Mouse (Mus musculus) liver, embryonic 13.5 days (tissue): ENCODE measurements around the gene Slc41a1. TPM values are rescaled to one million over a fixed set of nuclear protein-coding genes. Genes with fewer than 3 reads are reported as not detected.

Source experiments
- ATAC-seq: fragments of 200-750 bp; cut with Nextera tagmentation; 2 replicates; pipeline ENCODE4 v1.8.0; 2017; ENCODE audit warnings: low read depth, mild to moderate bottlenecking, moderate number of reproducible peaks, moderate library complexity
- DNase-seq: peaks from one replicate; pipeline ENCODE4 v3.0.0; 2022
- H3K27ac ChIP-seq: fragments of 300-500 bp; sonication (generic); 2 replicates; pipeline ENCODE4 v1.5.1; 2015; ENCODE audit warnings: moderate library complexity, mild to moderate bottlenecking, inconsistent platforms
- H3K27me3 ChIP-seq: fragments of 300-500 bp; sonication (generic); 2 replicates; pipeline ENCODE4 v1.6.1; 2015; ENCODE audit warnings: mild to moderate bottlenecking, inconsistent platforms
- H3K36me3 ChIP-seq: fragments of 300-500 bp; sonication (generic); 2 replicates; pipeline ENCODE4 v1.6.1; 2015; ENCODE audit warnings: mild to moderate bottlenecking, inconsistent platforms
- H3K4me1 ChIP-seq: fragments of 300-500 bp; sonication (generic); replicated peaks from 2 replicates; pipeline ENCODE4 v1.6.1; 2015; ENCODE audit warnings: inconsistent platforms
- H3K4me2 ChIP-seq: fragments of 300-500 bp; sonication (generic); 2 replicates; pipeline ENCODE4 v1.6.1; 2015; ENCODE audit warnings: inconsistent platforms, mild to moderate bottlenecking, moderate library complexity
- H3K4me3 ChIP-seq: fragments of 300-500 bp; sonication (generic); replicated peaks from 2 replicates; pipeline ENCODE4 v1.5.1; 2015; ENCODE audit warnings: mild to moderate bottlenecking, inconsistent platforms
- H3K9ac ChIP-seq: fragments of 300-500 bp; sonication (generic); 2 replicates; pipeline ENCODE4 v1.6.1; 2015; ENCODE audit warnings: mild to moderate bottlenecking, inconsistent platforms
- H3K9me3 ChIP-seq: fragments of 300-500 bp; sonication (generic); replicated peaks from 2 replicates; pipeline ENCODE4 v1.6.1; 2016; ENCODE audit warnings: inconsistent platforms
- WGBS: fragments of 180-500 bp; shearing (Covaris S2); methylation state at CpG from one replicate; pipeline ENCODE4 v1.1.7; 2015; ENCODE audit not compliant: insufficient replicate concordance; 5-methylcytosine and 5-hydroxymethylcytosine counted together
- polyA plus RNA-seq: library from polyadenylated mRNA; unstranded; fragments of >200 nt; fragmentation: Nextera tagmentation; extraction: Ambion mirVana; gene quantifications from 2 replicates; pipeline ENCODE4 v1.2.1, GENCODE M21; 2015

Gene Slc41a1
- 1.1 and 1.3 TPM in 2 replicates for polyA plus RNA-seq

- Histone ChIP-seq H3K4me3 (peak within 1 kb of the TSS; percentile 66), H3K9ac (peak within 1 kb of the TSS; percentile 77), H3K4me2 (peak within 1 kb of the TSS; percentile 92), H3K27me3 (peaks cover 8% of the 10 kb centered on the region; the same call in 1 of the 2 replicates), H3K36me3 (no peaks in the 10 kb centered on the region), H3K9me3 (no peaks in the 10 kb centered on the region), H3K4me1 (peaks cover 20% of the 10 kb centered on the region), H3K27ac (no peak within 1 kb of the TSS)
- DNase-seq (no peak), ATAC-seq (peak; percentile 10; the same call in 1 of the 2 replicates)
- 3% methylated on average over 25 of the region's 25 CpGs for WGBS
Observed at GRCm38 (mm10) chr1:131827207-131827786, at the start of gene Slc41a1. TSS of gene Slc41a1 (plus strand) at chr1:131827493.

- DNase-seq (no peak), ATAC-seq (no peak)
- no peak overlapping the region for H3K27ac ChIP-seq
- no peak overlapping the region for H3K4me3 ChIP-seq
- no peaks in the 10 kb centered on the region for H3K4me1 ChIP-seq
- H3K27me3 ChIP-seq, result peaks cover 30% of the 10 kb centered on the region
- H3K9ac ChIP-seq, result no peak overlapping the region
- H3K36me3 ChIP-seq, result no peaks in the 10 kb centered on the region
- H3K4me2 ChIP-seq, result no peak overlapping the region
- no peaks in the 10 kb centered on the region for H3K9me3 ChIP-seq
- WGBS, result 46% methylated on average over 3 of the region's 3 CpGs
Observed at GRCm38 (mm10) chr1:131794591-131794990, 32.7 kb upstream of the Slc41a1 start.

GRCm38 (mm10) chr1:131795171-131795570 lies 32.1 kb upstream of the Slc41a1 start:
- no peak overlapping the region for H3K4me2 ChIP-seq
- H3K27me3 ChIP-seq, result peaks cover 30% of the 10 kb centered on the region
- 65% methylated on average over 3 of the region's 3 CpGs for WGBS
- H3K27ac ChIP-seq, result no peak overlapping the region
- ATAC-seq (no peak), DNase-seq (no peak)
- H3K36me3 ChIP-seq, result no peaks in the 10 kb centered on the region
- H3K9me3 ChIP-seq, result no peaks in the 10 kb centered on the region
- H3K4me3 ChIP-seq, result no peak overlapping the region
- no peaks in the 10 kb centered on the region; the same call in 1 of the 2 replicates for H3K4me1 ChIP-seq
- no peak overlapping the region for H3K9ac ChIP-seq

GRCm38 (mm10) chr1:131797202-131797909 lies 29.9 kb upstream of the Slc41a1 start, which contains the start of gene Pm20d1:
TSS of gene Pm20d1 (plus strand) at chr1:131797381.
- Histone ChIP-seq H3K4me1 (no peaks in the 10 kb centered on the region; the same call in 1 of the 2 replicates), H3K9me3 (no peaks in the 10 kb centered on the region), H3K27me3 (peaks cover 30% of the 10 kb centered on the region), H3K4me2 (peak within 1 kb of the TSS; percentile 45), H3K27ac (no peak within 1 kb of the TSS), H3K9ac (no peak within 1 kb of the TSS), H3K36me3 (no peaks in the 10 kb centered on the region), H3K4me3 (peak within 1 kb of the TSS; percentile 31)
- WGBS, result 9% methylated on average over 26 of the region's 26 CpGs
- no peak for DNase-seq
- peak; percentile 81 for ATAC-seq

GRCm38 (mm10) chr1:131800001-131800400 lies 27.3 kb upstream of the Slc41a1 start:
- 48% methylated on average over 1 of the region's 1 CpGs for WGBS
- Histone ChIP-seq H3K4me3 (no peak overlapping the region), H3K27ac (no peak overlapping the region), H3K4me1 (no peaks in the 10 kb centered on the region; the same call in 1 of the 2 replicates), H3K9me3 (no peaks in the 10 kb centered on the region), H3K36me3 (no peaks in the 10 kb centered on the region), H3K27me3 (peaks cover 30% of the 10 kb centered on the region), H3K4me2 (no peak overlapping the region), H3K9ac (no peak overlapping the region)
- DNase-seq (no peak), ATAC-seq (no peak)

GRCm38 (mm10) chr1:131801071-131801470 lies 26.2 kb upstream of the Slc41a1 start:
- ATAC-seq, result no peak
- peaks cover 30% of the 10 kb centered on the region for H3K27me3 ChIP-seq
- no peak overlapping the region for H3K9ac ChIP-seq
- no peak for DNase-seq
- H3K9me3 ChIP-seq, result no peaks in the 10 kb centered on the region
- no peaks in the 10 kb centered on the region; the same call in 1 of the 2 replicates for H3K4me1 ChIP-seq
- H3K4me3 ChIP-seq, result no peak overlapping the region
- 76% methylated on average over 8 of the region's 8 CpGs for whole genome bisulfite sequencing
- H3K27ac ChIP-seq, result no peak overlapping the region
- H3K36me3 ChIP-seq, result no peaks in the 10 kb centered on the region
- H3K4me2 ChIP-seq, result no peak overlapping the region

- 66% methylated on average over 5 of the region's 5 CpGs for WGBS
- Histone ChIP-seq H3K36me3 (no peaks in the 10 kb centered on the region), H3K4me1 (no peaks in the 10 kb centered on the region; the same call in 1 of the 2 replicates), H3K27me3 (peaks cover 14% of the 10 kb centered on the region), H3K4me3 (no peak overlapping the region), H3K9ac (no peak overlapping the region), H3K27ac (no peak overlapping the region), H3K4me2 (no peak overlapping the region), H3K9me3 (no peaks in the 10 kb centered on the region)
- ATAC-seq (no peak), DNase-seq (no peak)
Observed at GRCm38 (mm10) chr1:131802652-131803051, 24.6 kb upstream of the Slc41a1 start.

- WGBS, result 67% methylated on average over 3 of the region's 3 CpGs
- Histone ChIP-seq H3K9me3 (no peaks in the 10 kb centered on the region), H3K4me2 (no peak overlapping the region), H3K36me3 (no peaks in the 10 kb centered on the region), H3K27ac (no peak overlapping the region), H3K4me3 (no peak overlapping the region), H3K4me1 (no peaks in the 10 kb centered on the region; the same call in 1 of the 2 replicates), H3K27me3 (no peaks in the 10 kb centered on the region; the same call in 1 of the 2 replicates), H3K9ac (no peak overlapping the region)
- DNase-seq (no peak), ATAC-seq (no peak)
Observed at GRCm38 (mm10) chr1:131804166-131804565, 23.1 kb upstream of the Slc41a1 start.

GRCm38 (mm10) chr1:131808986-131809385 lies 18.3 kb upstream of the Slc41a1 start:
- Histone ChIP-seq H3K4me1 (no peaks in the 10 kb centered on the region), H3K36me3 (no peaks in the 10 kb centered on the region), H3K27ac (no peak overlapping the region), H3K9me3 (no peaks in the 10 kb centered on the region), H3K9ac (no peak overlapping the region), H3K4me2 (no peak overlapping the region), H3K27me3 (no peaks in the 10 kb centered on the region), H3K4me3 (no peak overlapping the region)
- DNase-seq (no peak), ATAC-seq (no peak)
- WGBS, result 44% methylated on average over 1 of the region's 1 CpGs

GRCm38 (mm10) chr1:131809651-131810050 lies 17.6 kb upstream of the Slc41a1 start:
- Histone ChIP-seq H3K27ac (no peak overlapping the region), H3K9ac (no peak overlapping the region), H3K4me1 (no peaks in the 10 kb centered on the region), H3K27me3 (no peaks in the 10 kb centered on the region), H3K9me3 (no peaks in the 10 kb centered on the region), H3K4me2 (no peak overlapping the region), H3K36me3 (no peaks in the 10 kb centered on the region), H3K4me3 (no peak overlapping the region)
- no peak for ATAC-seq
- no peak for DNase-seq
- WGBS, result 43% methylated on average over 2 of the region's 2 CpGs

- no peak overlapping the region for H3K27ac ChIP-seq
- H3K4me3 ChIP-seq, result no peak overlapping the region
- no peaks in the 10 kb centered on the region for H3K27me3 ChIP-seq
- H3K9me3 ChIP-seq, result no peaks in the 10 kb centered on the region
- ATAC-seq (no peak), DNase-seq (no peak)
- WGBS, result 75% methylated on average over 1 of the region's 1 CpGs
- H3K36me3 ChIP-seq, result no peaks in the 10 kb centered on the region
- no peaks in the 10 kb centered on the region for H3K4me1 ChIP-seq
- H3K9ac ChIP-seq, result no peak overlapping the region
- H3K4me2 ChIP-seq, result no peak overlapping the region
Observed at GRCm38 (mm10) chr1:131811393-131811792, 15.9 kb upstream of the Slc41a1 start.
